Mouse (Mus musculus) cerebellum, adult 18-20 months (tissue): ENCODE results near the gene 1190005I06Rik.
A peak's percentile ranks its signal among the peaks of the same experiment; 100 is the strongest.

Experiments
- DNase-seq, 2 experiments: peaks; one replicate each; pipeline ENCODE4 v3.0.0; 2021

Gene 1190005I06Rik

GRCm38 (mm10) chr8:120619235-120620180 is 27.9 kb downstream of the 1190005I06Rik start:
- DNase-seq, result peak in 1 of 2 experiments; percentile 23

- DNase-seq, result peak; percentile 63 to 76
These were observed 29.3 kb downstream of the 1190005I06Rik start for GRCm38 (mm10) chr8:120618110-120618509.

GRCm38 (mm10) chr8:120616663-120617626 is 30.5 kb downstream of the 1190005I06Rik start:
- DNase-seq, result no peak

- DNase-seq, result no peak
These were observed 32.9 kb downstream of the 1190005I06Rik start for GRCm38 (mm10) chr8:120614491-120614890.

GRCm38 (mm10) chr8:120610824-120611223 is 36.6 kb downstream of the 1190005I06Rik start:
- DNase-seq, result no peak

GRCm38 (mm10) chr8:120607885-120608284 is 39.5 kb downstream of the 1190005I06Rik start:
- peak; percentile 80 to 84 for DNase-seq

GRCm38 (mm10) chr8:120607460-120607859 is 40.0 kb downstream of the 1190005I06Rik start:
- DNase-seq, result no peak

GRCm38 (mm10) chr8:120602672-120603071 is 44.8 kb downstream of the 1190005I06Rik start:
- no peak for DNase-seq

- DNase-seq, result peak; percentile 77 to 90
These were observed 47.9 kb downstream of the 1190005I06Rik start for GRCm38 (mm10) chr8:120599504-120599903.

- DNase-seq, result peak; percentile 62 to 65
These were observed 48.9 kb downstream of the 1190005I06Rik start for GRCm38 (mm10) chr8:120598579-120598978.

- peak; percentile 61 to 73 for DNase-seq
These were observed 51.5 kb downstream of the 1190005I06Rik start for GRCm38 (mm10) chr8:120595963-120596362.

GRCm38 (mm10) chr8:120594571-120594970 is 52.9 kb downstream of the 1190005I06Rik start:
- no peak for DNase-seq

- DNase-seq, result peak; percentile 46 to 52
These were observed 55.7 kb downstream of the 1190005I06Rik start for GRCm38 (mm10) chr8:120591587-120592292.

GRCm38 (mm10) chr8:120589921-120590320 is 57.5 kb downstream of the 1190005I06Rik start:
- peak in 1 of 2 experiments; percentile 62 for DNase-seq

- peak; percentile 98 to 99 for DNase-seq
These were observed 58.3 kb downstream of the 1190005I06Rik start, which contains the start of gene Gins2 for GRCm38 (mm10) chr8:120588908-120589771. Gins2 (minus strand) TSS chr8:120589304.

- no peak for DNase-seq
These were observed 61.9 kb downstream of the 1190005I06Rik start for GRCm38 (mm10) chr8:120585521-120585920.

- DNase-seq, result no peak
These were observed 65.6 kb downstream of the 1190005I06Rik start for GRCm38 (mm10) chr8:120581811-120582210.

- DNase-seq, result no peak
These were observed 66.1 kb downstream of the 1190005I06Rik start for GRCm38 (mm10) chr8:120581329-120581728.

- no peak for DNase-seq
These were observed 67.0 kb downstream of the 1190005I06Rik start for GRCm38 (mm10) chr8:120580336-120581000.

- peak in 1 of 2 experiments; percentile 53 for DNase-seq
These were observed 69.6 kb downstream of the 1190005I06Rik start for GRCm38 (mm10) chr8:120577821-120578220.

- DNase-seq, result no peak
These were observed 71.6 kb downstream of the 1190005I06Rik start for GRCm38 (mm10) chr8:120575801-120576200.
